Mouse (Mus musculus) hindbrain, postnatal 0 days (tissue): ENCODE measurements around the gene Vmn2r71. TPM values are rescaled to one million over a fixed set of nuclear protein-coding genes. Genes with fewer than 3 reads are reported as not detected.

Experiments
- ATAC-seq: fragments of 200-750 bp; cut with Nextera tagmentation; 2 replicates; pipeline ENCODE4 v1.8.0; 2017; ENCODE audit warnings: mild to moderate bottlenecking, moderate TSS enrichment, moderate library complexity
- DNase-seq: peaks from one replicate; pipeline ENCODE4 v3.0.0-alpha.2; 2015; ENCODE audit warnings: low spot score
- H3K27ac ChIP-seq: fragments of 300-500 bp; sonication (generic); 2 replicates; pipeline ENCODE4 v1.5.1; 2014; ENCODE audit warnings: mild to moderate bottlenecking
- H3K27me3 ChIP-seq: fragments of 300-500 bp; sonication (generic); 2 replicates; pipeline ENCODE4 v1.6.1; 2014; ENCODE audit warnings: low read length, mixed read lengths; ENCODE audit not compliant: insufficient read depth
- H3K36me3 ChIP-seq: fragments of 300-500 bp; sonication (generic); 2 replicates; pipeline ENCODE4 v1.6.1; 2014; ENCODE audit warnings: low read length, mixed read lengths; ENCODE audit not compliant: insufficient read depth
- H3K4me1 ChIP-seq: fragments of 300-500 bp; sonication (generic); 2 replicates; pipeline ENCODE4 v1.6.1; 2014; ENCODE audit warnings: antibody characterized with exemption, low read length, mixed read lengths; ENCODE audit not compliant: insufficient read depth
- H3K4me2 ChIP-seq: fragments of 300-500 bp; sonication (generic); 2 replicates; pipeline ENCODE4 v1.6.1; 2014; ENCODE audit warnings: low read depth, mild to moderate bottlenecking, low read length, moderate library complexity, mixed read lengths
- H3K4me3 ChIP-seq: fragments of 300-500 bp; sonication (generic); 2 replicates; pipeline ENCODE4 v1.5.1; 2014; ENCODE audit warnings: low read length
- H3K9ac ChIP-seq: fragments of 300-500 bp; sonication (generic); replicated peaks from 2 replicates; pipeline ENCODE4 v1.6.1; 2014; ENCODE audit warnings: mild to moderate bottlenecking, low read length, moderate library complexity, mixed read lengths
- H3K9me3 ChIP-seq: fragments of 300-500 bp; sonication (generic); 2 replicates; pipeline ENCODE4 v1.6.1; 2016; ENCODE audit warnings: low read length, mixed read lengths
- CTCF ChIP-seq: IDR thresholded peaks from 2 replicates; pipeline ENCODE4 v1.5.1; 2016; ENCODE audit warnings: antibody characterized with exemption, control low read depth, low read depth
- WGBS: fragments of 180-500 bp; shearing (Covaris S2); extraction: QIAGEN DNeasy Blood & Tissue Kit; methylation state at CpG from one replicate; pipeline ENCODE4 v1.1.7; 2014; 5-methylcytosine and 5-hydroxymethylcytosine counted together
- polyA plus RNA-seq: library from polyadenylated mRNA; unstranded; fragments of >200 nt; fragmentation: Nextera tagmentation; extraction: Ambion mirVana; gene quantifications from 2 replicates; pipeline ENCODE4 v1.2.1, GENCODE M21; 2015
- total RNA-seq: library from RNA; depleted of rRNA; stranded (reverse); fragments of >200 nt; gene quantifications from 2 replicates; pipeline ENCODE4 v1.2.3, GENCODE M21; 2014; rRNA removed

Vmn2r71 gene
- total RNA-seq = not detected in 2 replicates
- not detected in 2 replicates for polyA plus RNA-seq

- no peak for DNase-seq
- no peak for ATAC-seq
- no peak within 1 kb of the TSS for H3K4me3 ChIP-seq
- H3K9me3 ChIP-seq = no peaks in the 10 kb centered on the region
- H3K4me1 ChIP-seq = no peaks in the 10 kb centered on the region
- H3K9ac ChIP-seq = no peak within 1 kb of the TSS
- H3K36me3 ChIP-seq = no peaks in the 10 kb centered on the region
- 77% methylated on average over 5 of the region's 5 CpGs for WGBS
- no peak within 1 kb of the TSS for H3K4me2 ChIP-seq
- no peak within 1 kb of the TSS for H3K27ac ChIP-seq
- H3K27me3 ChIP-seq = no peaks in the 10 kb centered on the region
- TF ChIP-seq CTCF = no peak
Observed at GRCm38 (mm10) chr7:85562787-85563186, at the start of gene Vmn2r71. Gene Vmn2r71, plus strand, starts transcription at chr7:85563087.

- Histone ChIP-seq H3K4me1 (no peaks in the 10 kb centered on the region), H3K9me3 (0 out of 2 replicates have a peak, but pooled peaks cover 6% of the 10 kb centered on the region), H3K4me3 (no peak overlapping the region), H3K27me3 (no peaks in the 10 kb centered on the region), H3K4me2 (no peak overlapping the region), H3K36me3 (no peaks in the 10 kb centered on the region), H3K9ac (no peak overlapping the region), H3K27ac (no peak overlapping the region)
- ATAC-seq = no peak
- TF ChIP-seq CTCF = no peak
- WGBS = 90% methylated on average over 2 of the region's 2 CpGs
- DNase-seq = no peak
Observed at GRCm38 (mm10) chr7:85542108-85542507, 20.8 kb upstream of the Vmn2r71 start.

- H3K27me3 ChIP-seq = no peaks in the 10 kb centered on the region
- 0 out of 2 replicates have a peak, but pooled peaks cover 8% of the 10 kb centered on the region for H3K9me3 ChIP-seq
- 63% methylated on average over 2 of the region's 2 CpGs for WGBS
- no peak for TF ChIP-seq CTCF
- no peak overlapping the region for H3K27ac ChIP-seq
- H3K4me1 ChIP-seq = no peaks in the 10 kb centered on the region
- DNase-seq = no peak
- H3K9ac ChIP-seq = no peak overlapping the region
- no peaks in the 10 kb centered on the region for H3K36me3 ChIP-seq
- no peak for ATAC-seq
- H3K4me3 ChIP-seq = no peak overlapping the region
- no peak overlapping the region for H3K4me2 ChIP-seq
Observed at GRCm38 (mm10) chr7:85543118-85543517, 19.8 kb upstream of the Vmn2r71 start.

- no peaks in the 10 kb centered on the region for H3K9me3 ChIP-seq
- TF ChIP-seq CTCF = no peak
- no peak within 1 kb of the TSS for H3K4me2 ChIP-seq
- no peaks in the 10 kb centered on the region for H3K27me3 ChIP-seq
- no peak within 1 kb of the TSS for H3K27ac ChIP-seq
- no peak within 1 kb of the TSS for H3K4me3 ChIP-seq
- DNase-seq (no peak), ATAC-seq (no peak)
- H3K36me3 ChIP-seq = no peaks in the 10 kb centered on the region
- WGBS = 81% methylated on average over 2 of the region's 2 CpGs
- H3K9ac ChIP-seq = no peak within 1 kb of the TSS
- H3K4me1 ChIP-seq = no peaks in the 10 kb centered on the region
Observed at GRCm38 (mm10) chr7:85569092-85569491, 6.2 kb downstream of the Vmn2r71 start, which contains the start of gene Vmn2r70. Gene Vmn2r70, minus strand, starts transcription at chr7:85569192.

Other genes with a start within 250 kb of the Vmn2r71 start
- not detected in 2 replicates for gene Vmn2r69, start 147.2 kb upstream of the Vmn2r71 start, total RNA-seq
- not detected in 2 replicates for gene Vmn2r69, start 147.2 kb upstream of the Vmn2r71 start, polyA plus RNA-seq
- gene Vmn2r70, start 6.1 kb downstream of the Vmn2r71 start, total RNA-seq = not detected in 2 replicates
- gene Vmn2r70, start 6.1 kb downstream of the Vmn2r71 start, polyA plus RNA-seq = not detected in 2 replicates
- not detected in 2 replicates for gene Vmn2r72, start 192.0 kb downstream of the Vmn2r71 start, total RNA-seq
- gene Vmn2r72, start 192.0 kb downstream of the Vmn2r71 start, polyA plus RNA-seq = not detected in 2 replicates